Mouse (Mus musculus): ENCODE measurements around the gene Capn9. TPM values are rescaled to one million over a fixed set of nuclear protein-coding genes. Genes with fewer than 3 reads are reported as not detected.

The Capn9 gene
- polyA plus RNA-seq, 1 experiment from 2014 or later, result 1.6 TPM

Other genes with a start within 250 kb of the Capn9 start
- 2.5 and 2.7 TPM in 2 replicates for gene Pgbd5, start 136.5 kb upstream of the Capn9 start, polyA plus RNA-seq (2015; fragmentation: Nextera tagmentation; extraction: Ambion mirVana)
- 31.2 and 34.4 TPM in 2 replicates for gene Cog2, start 55.3 kb upstream of the Capn9 start, polyA plus RNA-seq (2015; fragmentation: Nextera tagmentation; extraction: Ambion mirVana)
- gene Agt, start 6.4 kb upstream of the Capn9 start, polyA plus RNA-seq (2015; fragmentation: Nextera tagmentation; extraction: Ambion mirVana), result 4.1 and 5.8 TPM in 2 replicates
- gene 2310022B05Rik, start 87.3 kb downstream of the Capn9 start, polyA plus RNA-seq (2015; fragmentation: Nextera tagmentation; extraction: Ambion mirVana), result 24.4 TPM in 2 replicates
- gene Ttc13, start 145.9 kb downstream of the Capn9 start, polyA plus RNA-seq (2015; fragmentation: Nextera tagmentation; extraction: Ambion mirVana), result 42.7 and 42.8 TPM in 2 replicates
- 19.7 and 20.9 TPM in 2 replicates for gene Arv1, start 146.0 kb downstream of the Capn9 start, polyA plus RNA-seq (2015; fragmentation: Nextera tagmentation; extraction: Ambion mirVana)
- 3.9 and 4.3 TPM in 2 replicates for gene Fam89a, start 175.7 kb downstream of the Capn9 start, polyA plus RNA-seq (2015; fragmentation: Nextera tagmentation; extraction: Ambion mirVana)
- 0.57 and 0.64 TPM in 2 replicates for gene Trim67, start 217.0 kb downstream of the Capn9 start, polyA plus RNA-seq (2015; fragmentation: Nextera tagmentation; extraction: Ambion mirVana)